Mouse (Mus musculus) liver, embryonic 12.5 days (tissue): Measurements from ENCODE around the gene Uck1. TPM values are rescaled to one million over a fixed set of nuclear protein-coding genes. Genes with fewer than 3 reads are reported as not detected.
"Not testable (repeated sequence)": the region's sequence is repeated elsewhere in the genome, so short reads cannot be mapped to it uniquely, and the experiment has no call there.

Experiments used
- ATAC-seq: fragments of 200-750 bp; cut with Nextera tagmentation; 2 replicates; pipeline ENCODE4 v1.8.0; 2017; ENCODE audit warnings: moderate number of reproducible peaks, mild to moderate bottlenecking, moderate library complexity
- H3K27ac ChIP-seq: fragments of 300-500 bp; sonication (generic); 2 replicates; pipeline ENCODE4 v1.5.1; 2016; ENCODE audit warnings: mild to moderate bottlenecking
- H3K27me3 ChIP-seq: fragments of 300-500 bp; sonication (generic); replicated peaks from 2 replicates; pipeline ENCODE4 v1.6.1; 2016; ENCODE audit warnings: mild to moderate bottlenecking, moderate library complexity
- H3K36me3 ChIP-seq: fragments of 300-500 bp; sonication (generic); 2 replicates; pipeline ENCODE4 v1.6.1; 2016; ENCODE audit warnings: mild to moderate bottlenecking, moderate library complexity
- H3K4me1 ChIP-seq: fragments of 300-500 bp; sonication (generic); 2 replicates; pipeline ENCODE4 v1.6.1; 2016
- H3K4me2 ChIP-seq: fragments of 300-500 bp; sonication (generic); 2 replicates; pipeline ENCODE4 v1.6.1; 2016; ENCODE audit warnings: mild to moderate bottlenecking, moderate library complexity
- H3K4me3 ChIP-seq: fragments of 300-500 bp; sonication (generic); 2 replicates; pipeline ENCODE4 v1.5.1; 2016; ENCODE audit warnings: mild to moderate bottlenecking, moderate library complexity
- H3K9ac ChIP-seq: fragments of 300-500 bp; sonication (generic); 2 replicates; pipeline ENCODE4 v1.6.1; 2016; ENCODE audit warnings: mild to moderate bottlenecking, moderate library complexity
- H3K9me3 ChIP-seq: fragments of 300-500 bp; sonication (generic); replicated peaks from 2 replicates; pipeline ENCODE4 v1.6.1; 2016; ENCODE audit warnings: mild to moderate bottlenecking, moderate library complexity
- WGBS: fragments of 180-500 bp; shearing (Covaris S2); methylation state at CpG from one replicate; pipeline ENCODE4 v1.1.7; 2016; ENCODE audit not compliant: insufficient replicate concordance; 5-methylcytosine and 5-hydroxymethylcytosine counted together
- polyA plus RNA-seq: library from polyadenylated mRNA; unstranded; fragments of >200 nt; fragmentation: Nextera tagmentation; extraction: Ambion mirVana; gene quantifications from 2 replicates; pipeline ENCODE4 v1.2.1, GENCODE M21; 2016

Uck1 gene
- polyA plus RNA-seq: 39.9 and 42.0 TPM in 2 replicates

DNA sequence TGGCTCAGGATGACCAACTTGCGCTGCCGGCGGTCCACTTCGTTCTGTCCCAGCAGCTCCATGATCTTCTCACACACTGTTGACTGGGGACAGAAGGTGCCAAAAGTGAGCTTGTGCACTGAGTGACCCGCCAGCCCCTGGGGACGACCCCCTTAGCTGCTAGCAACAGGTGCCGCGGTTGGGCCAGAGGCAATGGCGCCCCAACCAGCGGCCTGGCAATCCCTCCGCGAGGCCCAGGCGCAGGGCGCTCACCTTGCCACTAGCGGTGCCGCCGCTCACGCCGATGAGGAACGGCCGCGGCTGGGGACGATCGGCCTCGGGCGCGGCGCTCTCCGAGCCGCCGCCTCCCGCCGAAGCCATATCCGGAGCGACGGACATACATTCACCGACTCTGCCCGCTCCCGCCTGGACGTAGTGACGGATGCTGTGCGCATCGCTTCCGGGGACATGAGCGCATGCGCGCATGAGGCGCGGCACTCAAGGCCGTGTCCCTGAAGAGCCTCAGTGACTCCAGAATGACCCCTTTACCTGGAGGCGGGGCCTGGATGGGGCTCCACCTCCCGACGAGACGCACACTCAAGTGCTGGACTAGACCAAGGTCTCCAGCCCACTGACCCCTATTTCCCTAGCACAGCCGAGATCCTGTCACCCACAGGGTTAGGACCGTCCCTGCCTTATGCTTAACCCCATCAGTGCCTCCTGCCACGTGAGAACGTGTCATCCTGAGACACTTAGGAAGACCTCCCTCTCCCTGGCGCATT, at the start of gene Uck1:
TSS of gene Uck1 (minus strand) at position 503 of the 761 bp plus-strand sequence.
- ATAC-seq: peak; percentile 95
- peaks cover 20% of the 10 kb centered on the region for H3K4me1 ChIP-seq
- H3K4me2 ChIP-seq: peak within 1 kb of the TSS; percentile 92
- no peaks in the 10 kb centered on the region for H3K9me3 ChIP-seq
- WGBS: 1% methylated on average over 59 of the region's 59 CpGs
- peak within 1 kb of the TSS; percentile 91 for H3K4me3 ChIP-seq
- peak within 1 kb of the TSS; percentile 80 for H3K27ac ChIP-seq
- peaks cover 32% of the 10 kb centered on the region for H3K36me3 ChIP-seq
- H3K27me3 ChIP-seq: no peaks in the 10 kb centered on the region
- H3K9ac ChIP-seq: peak within 1 kb of the TSS; percentile 93

DNA sequence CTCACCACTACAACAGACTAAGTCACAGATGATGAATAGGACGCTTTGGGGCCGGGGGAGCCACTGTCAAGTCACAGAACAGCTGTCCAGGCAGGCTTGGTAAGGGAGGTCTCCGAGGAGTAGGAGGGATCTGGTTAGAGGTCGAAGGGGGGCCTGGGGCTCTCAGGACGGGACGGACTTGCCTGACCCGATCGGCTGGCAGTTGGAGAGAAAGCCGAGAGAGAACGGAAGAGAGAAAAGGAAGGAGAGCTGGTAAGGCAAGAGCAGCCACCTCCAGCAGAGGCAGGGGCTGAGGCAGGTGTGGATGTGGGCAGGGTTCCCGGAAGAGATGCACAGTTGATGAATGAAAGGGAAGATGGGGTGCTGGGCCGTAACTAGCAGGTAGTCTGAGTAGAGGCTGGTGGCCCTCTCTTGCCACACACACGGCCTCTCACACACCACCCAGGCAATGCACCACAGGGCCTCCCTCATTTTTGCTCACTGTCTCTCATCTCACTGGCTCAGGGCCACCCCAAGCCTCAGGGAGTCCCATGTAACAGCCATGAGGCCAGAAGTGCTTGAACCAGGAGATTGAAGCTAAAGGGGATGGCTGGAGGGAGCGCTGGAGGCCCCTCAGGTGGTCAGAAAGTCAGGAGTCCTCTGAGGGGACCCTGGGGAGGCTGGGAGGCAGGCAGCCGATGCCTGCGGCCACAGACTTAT, 49.1 kb upstream of the Uck1 start:
- no peaks in the 10 kb centered on the region for H3K9me3 ChIP-seq
- H3K4me2 ChIP-seq: no peak overlapping the region
- H3K27me3 ChIP-seq: peaks cover 43% of the 10 kb centered on the region
- WGBS: 87% methylated on average over 16 of the region's 16 CpGs
- H3K27ac ChIP-seq: no peak overlapping the region
- no peak overlapping the region for H3K4me3 ChIP-seq
- no peak overlapping the region for H3K9ac ChIP-seq
- peaks cover 43% of the 10 kb centered on the region for H3K36me3 ChIP-seq
- no peak for ATAC-seq
- peaks cover 17% of the 10 kb centered on the region for H3K4me1 ChIP-seq

DNA sequence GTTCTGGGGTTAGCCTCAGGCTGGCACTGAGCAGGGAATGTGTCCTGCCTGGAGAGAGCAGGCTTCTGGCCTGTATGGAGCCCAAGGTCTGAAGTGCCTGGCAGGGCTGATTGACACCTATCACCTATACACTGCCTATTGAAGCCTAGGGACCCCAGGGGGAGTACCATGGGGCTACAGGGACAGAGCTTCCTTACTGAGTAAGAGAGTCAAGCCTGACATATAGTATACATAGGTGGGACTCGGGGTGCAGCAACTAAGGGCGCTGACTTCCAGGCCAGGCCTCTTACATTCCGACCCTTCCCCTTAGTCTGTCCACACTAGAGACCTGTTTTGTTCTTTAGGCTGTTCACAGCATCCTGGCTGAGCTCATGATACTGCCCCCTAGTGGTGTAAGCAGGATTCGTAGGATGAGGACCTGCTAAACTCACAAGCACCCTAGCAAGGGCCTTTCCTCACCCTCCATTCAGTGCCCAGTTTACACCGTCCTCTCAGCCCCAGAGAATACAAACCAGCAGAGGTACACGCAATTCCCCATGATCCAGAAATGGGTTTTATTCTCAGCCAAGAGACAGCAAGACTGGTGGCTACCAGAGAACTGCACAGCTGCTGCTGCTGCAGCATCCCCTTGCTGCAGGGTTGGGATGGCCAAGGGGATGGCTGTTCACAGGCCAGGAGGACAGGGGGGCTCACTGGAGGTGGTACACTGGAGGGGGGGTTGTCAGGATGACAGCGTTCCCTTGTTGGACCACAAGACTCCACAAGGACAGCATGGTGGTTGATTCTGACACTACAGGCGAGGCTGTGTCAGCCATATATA, 48.2 kb upstream of the Uck1 start:
- H3K4me1 ChIP-seq: peaks cover 17% of the 10 kb centered on the region
- WGBS: 38% methylated on average over 8 of the region's 8 CpGs
- H3K9ac ChIP-seq: no peak overlapping the region
- H3K36me3 ChIP-seq: peaks cover 52% of the 10 kb centered on the region
- H3K4me3 ChIP-seq: no peak overlapping the region
- no peaks in the 10 kb centered on the region for H3K9me3 ChIP-seq
- ATAC-seq: no peak
- no peak overlapping the region for H3K4me2 ChIP-seq
- no peak overlapping the region for H3K27ac ChIP-seq
- H3K27me3 ChIP-seq: peaks cover 36% of the 10 kb centered on the region

DNA sequence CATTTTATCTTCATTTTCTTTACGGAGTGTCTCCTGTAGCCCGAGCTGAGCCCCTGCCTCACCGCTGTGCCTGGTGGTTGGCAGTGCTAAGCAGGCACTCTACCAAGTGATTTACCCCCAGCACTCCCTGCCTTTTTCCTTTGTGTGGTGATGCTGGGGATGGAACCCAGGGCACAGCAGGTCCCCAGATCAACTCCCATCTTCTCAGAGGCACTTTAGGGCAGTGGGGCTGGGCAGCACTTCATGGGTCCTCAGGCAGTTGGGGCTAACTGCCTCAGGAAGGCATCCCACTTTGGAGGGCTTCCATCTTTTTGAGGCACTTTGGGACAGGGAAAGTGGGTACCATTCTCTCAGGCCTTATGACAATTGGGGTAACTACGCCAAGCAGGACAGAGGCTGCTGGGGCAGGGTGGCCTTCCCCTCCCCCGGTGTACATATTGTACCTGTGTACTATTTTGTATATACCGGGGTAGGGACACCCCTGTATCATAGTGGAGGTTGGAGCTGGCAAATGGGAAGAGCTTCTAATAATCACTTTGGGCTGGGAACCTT, 47.4 kb upstream of the Uck1 start:
- Histone ChIP-seq H3K9me3 (no peaks in the 10 kb centered on the region), H3K27ac (no peak overlapping the region), H3K4me1 (peaks cover 14% of the 10 kb centered on the region), H3K27me3 (peaks cover 28% of the 10 kb centered on the region), H3K4me3 (no peak overlapping the region), H3K9ac (no peak overlapping the region), H3K36me3 (peaks cover 60% of the 10 kb centered on the region), H3K4me2 (no peak overlapping the region)
- 82% methylated on average over 6 of the region's 6 CpGs for WGBS
- ATAC-seq: no peak

DNA sequence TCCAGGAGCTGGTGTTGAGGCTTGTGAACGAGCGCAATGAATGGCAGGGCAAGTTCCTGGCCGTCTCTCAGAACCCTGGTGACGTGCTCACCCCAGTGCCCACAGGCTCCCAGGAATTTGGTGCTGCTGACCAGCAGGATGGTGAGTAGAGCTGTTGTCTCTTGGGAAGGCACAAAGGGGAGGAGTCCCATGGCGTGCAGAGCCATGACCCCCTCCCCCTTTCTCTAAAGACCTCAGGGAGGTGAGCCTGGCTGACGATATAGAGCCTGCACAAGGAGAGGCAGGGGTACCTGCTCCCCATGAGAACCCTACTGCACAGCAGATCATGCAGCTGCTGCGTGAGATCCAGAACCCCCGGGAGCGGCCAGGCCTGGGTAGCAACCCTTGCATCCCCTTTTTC, 46.2 kb upstream of the Uck1 start:
- no peak for ATAC-seq
- 83% methylated on average over 9 of the region's 9 CpGs for WGBS

DNA sequence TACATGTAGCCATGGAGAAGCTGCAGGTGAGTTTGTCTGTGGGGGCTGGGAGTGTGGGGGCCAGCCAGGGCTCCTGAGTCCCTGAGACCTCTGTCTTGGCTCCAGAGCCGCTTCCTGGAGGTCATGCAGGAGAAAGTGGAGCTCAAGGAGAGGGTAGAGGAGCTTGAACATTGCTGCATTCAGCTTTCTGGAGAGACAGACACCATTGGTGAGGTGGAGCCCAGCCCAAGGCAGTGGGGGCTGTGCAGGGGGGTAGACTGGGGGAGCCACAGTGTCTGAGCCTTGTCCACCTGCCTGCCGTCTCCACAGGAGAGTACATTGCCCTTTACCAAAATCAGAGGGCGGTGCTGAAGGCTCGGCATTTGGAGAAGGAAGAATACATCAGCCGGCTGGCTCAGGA, 45.7 kb upstream of the Uck1 start:
- Histone ChIP-seq H3K27ac (no peak overlapping the region), H3K36me3 (peaks cover 76% of the 10 kb centered on the region)

More for the DNA sequence above, 46.2 kb upstream of the Uck1 start:
- H3K9ac ChIP-seq: no peak overlapping the region
- H3K36me3 ChIP-seq: peaks cover 71% of the 10 kb centered on the region
- H3K4me3 ChIP-seq: no peak overlapping the region
- H3K27ac ChIP-seq: no peak overlapping the region
- H3K9me3 ChIP-seq: no peaks in the 10 kb centered on the region
- H3K4me1 ChIP-seq: 0 out of 2 replicates have a peak, but pooled peaks cover 2% of the 10 kb centered on the region
- H3K4me2 ChIP-seq: no peak overlapping the region
- H3K27me3 ChIP-seq: peaks cover 16% of the 10 kb centered on the region

DNA sequence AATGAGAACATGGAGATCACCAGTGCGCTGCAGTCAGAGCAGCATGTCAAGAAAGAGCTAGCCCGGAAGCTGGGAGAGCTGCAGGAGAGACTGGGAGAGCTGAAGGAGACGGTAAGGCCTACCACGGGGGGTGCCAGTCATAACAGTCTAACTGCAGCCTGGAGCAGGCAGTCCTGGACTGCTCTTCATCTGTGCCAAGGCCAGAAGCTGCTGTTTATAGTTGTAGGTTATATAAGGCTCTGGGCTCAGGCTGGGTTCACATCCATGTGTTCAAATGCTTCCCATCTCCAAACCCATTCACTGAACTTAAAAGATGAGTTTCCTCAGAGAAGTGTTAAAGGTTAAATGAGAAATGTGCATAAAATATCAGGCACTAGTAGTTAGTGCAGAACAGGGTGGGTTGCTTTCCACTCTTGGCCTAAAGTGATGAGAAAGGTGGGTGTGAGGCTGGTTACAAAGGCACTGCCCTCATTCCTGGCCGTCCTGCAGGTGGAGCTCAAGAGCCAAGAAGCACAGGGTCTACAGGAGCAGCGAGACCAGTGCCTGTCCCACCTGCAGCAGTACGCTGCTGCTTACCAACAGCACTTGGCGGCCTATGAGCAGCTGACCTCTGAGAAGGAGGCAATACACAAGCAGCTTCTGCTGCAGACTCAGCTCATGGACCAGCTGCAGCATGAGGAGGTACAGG, 44.3 kb upstream of the Uck1 start:
- Histone ChIP-seq H3K36me3 (peaks cover 89% of the 10 kb centered on the region), H3K27me3 (no peaks in the 10 kb centered on the region), H3K4me3 (no peak overlapping the region), H3K4me1 (no peaks in the 10 kb centered on the region), H3K9ac (no peak overlapping the region), H3K27ac (no peak overlapping the region), H3K4me2 (no peak overlapping the region), H3K9me3 (no peaks in the 10 kb centered on the region)
- ATAC-seq: no peak
- WGBS: 60% methylated on average over 8 of the region's 8 CpGs

More for the DNA sequence above, 45.7 kb upstream of the Uck1 start:
- no peak for ATAC-seq
- H3K9ac ChIP-seq: no peak overlapping the region
- no peak overlapping the region for H3K4me2 ChIP-seq
- no peak overlapping the region for H3K4me3 ChIP-seq
- H3K4me1 ChIP-seq: no peaks in the 10 kb centered on the region
- no peaks in the 10 kb centered on the region for H3K9me3 ChIP-seq
- WGBS: 84% methylated on average over 5 of the region's 5 CpGs
- H3K27me3 ChIP-seq: peaks cover 11% of the 10 kb centered on the region

DNA sequence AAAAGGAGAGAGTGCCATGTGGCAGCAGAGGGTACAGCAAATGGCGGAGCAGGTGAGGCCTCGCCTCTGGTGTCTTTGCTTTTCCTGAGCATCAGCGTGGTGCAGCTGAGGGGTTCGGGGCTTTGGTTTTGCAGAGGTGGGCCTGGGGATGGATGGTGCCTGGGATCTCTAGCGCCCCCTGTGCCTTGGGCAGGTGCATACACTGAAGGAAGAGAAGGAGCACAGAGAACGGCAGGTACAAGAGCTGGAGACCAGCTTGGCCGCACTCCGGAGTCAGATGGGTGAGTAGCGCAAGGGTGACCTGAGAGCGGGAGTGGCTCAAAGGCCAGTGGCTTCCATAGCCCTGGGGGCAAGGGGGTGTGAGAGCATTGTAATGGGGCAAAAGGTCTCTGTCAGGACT, 43.0 kb upstream of the Uck1 start:
- 82% methylated on average over 10 of the region's 10 CpGs for WGBS
- Histone ChIP-seq H3K36me3 (peaks cover 99% of the 10 kb centered on the region), H3K9ac (no peak overlapping the region), H3K4me2 (no peak overlapping the region), H3K4me3 (no peak overlapping the region), H3K27me3 (no peaks in the 10 kb centered on the region), H3K27ac (no peak overlapping the region), H3K9me3 (no peaks in the 10 kb centered on the region), H3K4me1 (no peaks in the 10 kb centered on the region)
- ATAC-seq: no peak

DNA sequence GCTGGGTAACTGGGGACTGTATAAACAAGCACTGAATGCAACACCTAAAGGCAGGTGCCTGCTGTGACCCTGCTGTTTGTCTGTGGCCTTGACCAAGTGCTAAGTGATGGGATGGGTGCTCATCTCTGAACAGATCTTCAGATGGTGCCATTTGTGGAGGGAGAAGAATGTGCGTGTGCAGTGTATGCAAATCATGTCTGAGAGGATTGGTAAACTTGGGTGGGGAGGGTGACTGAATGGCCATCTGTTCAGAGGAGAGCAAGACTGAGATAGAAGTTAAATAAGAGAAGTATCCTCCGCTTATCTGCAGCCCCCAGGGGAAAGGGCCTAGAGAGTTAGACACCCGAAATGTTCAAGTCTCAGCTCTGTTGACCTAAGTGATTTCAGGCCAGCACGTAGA, 39.5 kb upstream of the Uck1 start:
- Histone ChIP-seq H3K4me3 (no peak overlapping the region), H3K27ac (no peak overlapping the region), H3K4me1 (no peaks in the 10 kb centered on the region), H3K9me3 (no peaks in the 10 kb centered on the region), H3K9ac (no peak overlapping the region), H3K4me2 (no peak overlapping the region), H3K27me3 (no peaks in the 10 kb centered on the region), H3K36me3 (peaks cover 95% of the 10 kb centered on the region)
- ATAC-seq: no peak
- 80% methylated on average over 4 of the region's 4 CpGs for WGBS

DNA sequence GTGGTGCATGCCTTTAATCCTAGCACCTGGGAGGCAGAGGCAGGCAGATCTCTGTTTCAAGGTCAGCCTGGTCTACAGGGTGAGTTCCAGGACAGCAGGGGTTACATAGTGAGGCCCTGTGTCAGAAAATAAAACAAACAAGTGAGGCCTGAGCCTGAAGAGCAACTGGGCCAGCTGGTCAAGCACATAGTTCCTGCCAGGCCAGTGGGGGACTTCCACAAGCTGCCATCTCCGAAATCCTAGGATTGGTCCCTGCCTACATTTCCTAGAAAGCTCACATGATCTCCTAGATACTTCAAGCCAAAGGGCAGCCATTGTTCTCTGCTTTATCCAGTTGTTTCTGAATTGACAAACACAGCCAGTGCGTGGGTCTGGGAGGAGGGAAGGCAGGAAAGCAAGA, 35.9 kb upstream of the Uck1 start:
- WGBS: 77% methylated on average over 2 of the region's 2 CpGs
- not testable (repeated sequence) for H3K4me3 ChIP-seq, H3K4me1 ChIP-seq, H3K4me2 ChIP-seq, H3K27me3 ChIP-seq, H3K27ac ChIP-seq, H3K9me3 ChIP-seq, H3K9ac ChIP-seq, ATAC-seq
- H3K36me3 ChIP-seq: peaks cover 86% of the 10 kb centered on the region

DNA sequence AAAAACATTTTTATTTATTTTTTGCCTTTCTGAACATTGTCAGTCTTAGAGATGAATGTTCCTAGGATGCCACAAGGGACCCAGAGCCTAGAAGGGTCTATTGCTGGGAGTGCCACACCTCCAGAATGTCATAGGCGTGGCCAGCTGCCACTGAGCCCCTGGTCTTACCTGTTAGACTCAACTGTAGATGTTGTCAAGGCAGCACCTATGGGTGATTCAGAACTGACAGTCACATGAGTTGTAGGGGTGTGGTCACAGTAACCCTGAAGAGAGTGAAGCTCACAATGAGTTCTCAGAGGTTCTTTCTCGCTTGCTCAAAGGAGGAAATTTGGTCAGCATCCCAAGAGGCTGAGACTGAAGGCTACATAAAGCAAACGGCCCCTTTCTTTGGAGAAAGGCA, 35.3 kb upstream of the Uck1 start:
- Histone ChIP-seq H3K36me3 (peaks cover 81% of the 10 kb centered on the region), H3K4me1 (0 out of 2 replicates have a peak, but pooled peaks cover 2% of the 10 kb centered on the region), H3K4me3 (no peak overlapping the region), H3K27ac (no peak overlapping the region), H3K4me2 (no peak overlapping the region), H3K9ac (no peak overlapping the region), H3K9me3 (no peaks in the 10 kb centered on the region), H3K27me3 (no peaks in the 10 kb centered on the region)
- 76% methylated on average over 3 of the region's 3 CpGs for WGBS
- ATAC-seq: 0 out of 2 replicates have a peak, but pooled peaks have one; percentile 18
